Mouse (Mus musculus): ENCODE data around the gene Pcnx2.

DNA sequence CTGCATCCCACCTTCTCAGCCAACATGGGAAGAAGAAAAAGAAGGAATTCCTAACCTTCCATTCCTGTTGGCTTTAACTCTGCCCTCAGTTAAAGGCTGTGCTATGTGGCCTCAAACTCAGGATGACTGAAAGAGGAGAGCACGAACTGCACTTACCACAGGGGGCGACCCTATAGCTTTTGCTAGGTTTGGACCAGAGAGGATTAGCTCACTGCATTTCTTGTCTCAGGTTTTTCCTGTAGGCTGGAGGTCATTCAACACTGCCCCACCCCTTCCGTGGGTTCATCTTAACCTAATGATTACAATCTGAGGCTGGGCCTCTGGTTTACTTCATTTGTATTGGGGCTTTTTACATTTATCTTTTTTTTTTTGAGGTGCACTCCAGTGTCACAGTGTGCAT lies 123.1 kb downstream of the Pcnx2 start:
- TF ChIP-seq CTCF (conservative IDR thresholded peaks at IDR 0.05; ENCODE audit: low read length) (no peak), POU5F1 (IDR thresholded peaks at IDR 0.05; ENCODE audit: borderline replicate concordance, low read length) (no peak)
